Mouse (Mus musculus) heart, adult 2 months (tissue): ENCODE measurements at regions not wholly inside any gene's neighbourhood (a gene's known extent, or its start where the extent isn't known, plus 50 kb on each side); places are given as distances from the start of the nearest gene placed in this dataset.

Experiments
- CTCF ChIP-seq: fragments of 200-600 bp; IDR thresholded peaks from 2 replicates; pipeline ENCODE4 v1.8.1; 2022; ENCODE audit warnings: antibody characterized with exemption, mild to moderate bottlenecking, moderate library complexity
- EP300 ChIP-seq: fragments of 200-500 bp; IDR thresholded peaks from 2 replicates; pipeline ENCODE4 v1.6.1; 2011; ENCODE audit warnings: low read depth, low read length, control low read depth; ENCODE audit not compliant: insufficient read depth
- POLR2A ChIP-seq: fragments of 200-500 bp; IDR thresholded peaks from 2 replicates; pipeline ENCODE4 v1.6.1; 2011; ENCODE audit warnings: mild to moderate bottlenecking, low read depth, low read length, control low read depth; ENCODE audit not compliant: insufficient read depth

GRCm38 (mm10) chr14:16944441-16944840 is 125.5 kb upstream of the Rarb start:
- TF ChIP-seq EP300 = no peak
- no peak for TF ChIP-seq CTCF
- no peak for TF ChIP-seq POLR2A
